Mouse (Mus musculus) heart, embryonic 16.5 days (tissue): ENCODE data around the gene Ugdh. TPM values are rescaled to one million over a fixed set of nuclear protein-coding genes. Genes with fewer than 3 reads are reported as not detected.

Source experiments
- ATAC-seq: fragments of 200-750 bp; cut with Nextera tagmentation; replicated peaks from 2 replicates; pipeline ENCODE4 v1.8.0; 2017; ENCODE audit warnings: moderate number of reproducible peaks; ENCODE audit not compliant: insufficient read depth, low FRiP score; ENCODE audit errors: extremely low read depth
- H3K27ac ChIP-seq: fragments of 300-500 bp; sonication (generic); 2 replicates; pipeline ENCODE4 v1.5.1; 2014; ENCODE audit warnings: mild to moderate bottlenecking, low read length, control low read depth, moderate library complexity
- H3K27me3 ChIP-seq: fragments of 300-500 bp; sonication (generic); 2 replicates; pipeline ENCODE4 v1.6.1; 2014; ENCODE audit warnings: low read length, mixed read lengths; ENCODE audit not compliant: control insufficient read depth, insufficient read depth
- H3K36me3 ChIP-seq: fragments of 300-500 bp; sonication (generic); 2 replicates; pipeline ENCODE4 v1.6.1; 2014; ENCODE audit not compliant: control insufficient read depth, insufficient read depth
- H3K4me1 ChIP-seq: fragments of 300-500 bp; sonication (generic); 2 replicates; pipeline ENCODE4 v1.6.1; 2014; ENCODE audit warnings: low read length, mixed read lengths; ENCODE audit not compliant: control insufficient read depth, insufficient read depth
- H3K4me2 ChIP-seq: fragments of 300-500 bp; sonication (generic); 2 replicates; pipeline ENCODE4 v1.6.1; 2014; ENCODE audit warnings: low read depth, mild to moderate bottlenecking, control low read depth, low read length
- H3K4me3 ChIP-seq: fragments of 300-500 bp; sonication (generic); 2 replicates; pipeline ENCODE4 v1.5.1; 2014; ENCODE audit warnings: mild to moderate bottlenecking, control low read depth, low read length
- H3K9ac ChIP-seq: fragments of 300-500 bp; sonication (generic); 2 replicates; pipeline ENCODE4 v1.6.1; 2014; ENCODE audit warnings: low read length, control low read depth
- H3K9me3 ChIP-seq: fragments of 300-500 bp; sonication (generic); replicated peaks from 2 replicates; pipeline ENCODE4 v1.6.1; 2016; ENCODE audit warnings: low read length; ENCODE audit not compliant: control insufficient read depth
- WGBS: fragments of 180-500 bp; shearing (Covaris S2); extraction: QIAGEN DNeasy Blood & Tissue Kit; methylation state at CpG from one replicate; pipeline ENCODE4 v1.1.7; 2014; 5-methylcytosine and 5-hydroxymethylcytosine counted together
- polyA plus RNA-seq: library from polyadenylated mRNA; unstranded; fragments of >200 nt; fragmentation: Nextera tagmentation; extraction: Ambion mirVana; gene quantifications from 2 replicates; pipeline ENCODE4 v1.2.1, GENCODE M21; 2015

Gene Ugdh
- polyA plus RNA-seq, 1 experiment from 2014 or later = 65.3 TPM

GRCm38 (mm10) chr5:65419136-65419535 is 16.6 kb downstream of the Ugdh start:
- Histone ChIP-seq H3K4me2 (no peak overlapping the region), H3K27ac (no peak overlapping the region), H3K36me3 (peaks cover 45% of the 10 kb centered on the region), H3K4me3 (no peak overlapping the region), H3K9me3 (no peaks in the 10 kb centered on the region), H3K4me1 (peaks cover 19% of the 10 kb centered on the region), H3K27me3 (no peaks in the 10 kb centered on the region), H3K9ac (no peak overlapping the region)
- ATAC-seq = no peak
- WGBS = 87% methylated on average over 10 of the region's 10 CpGs

- peak overlapping the region; percentile 3 for H3K4me3 ChIP-seq
- H3K4me1 ChIP-seq = peaks cover 21% of the 10 kb centered on the region
- ATAC-seq = peak; percentile 89
- H3K27me3 ChIP-seq = no peaks in the 10 kb centered on the region
- H3K27ac ChIP-seq = peak overlapping the region; percentile 93
- no peaks in the 10 kb centered on the region for H3K9me3 ChIP-seq
- 13% methylated on average over 26 of the region's 26 CpGs for WGBS
- peak overlapping the region; percentile 67 for H3K9ac ChIP-seq
- peak overlapping the region; percentile 54 for H3K4me2 ChIP-seq
- peaks cover 23% of the 10 kb centered on the region for H3K36me3 ChIP-seq
Measured at GRCm38 (mm10) chr5:65415653-65416458, 19.9 kb downstream of the Ugdh start.

GRCm38 (mm10) chr5:65407989-65408388 is 27.8 kb downstream of the Ugdh start:
- H3K4me1 ChIP-seq = no peaks in the 10 kb centered on the region
- no peak overlapping the region for H3K27ac ChIP-seq
- no peak overlapping the region for H3K4me2 ChIP-seq
- H3K9me3 ChIP-seq = no peaks in the 10 kb centered on the region
- 0 out of 2 replicates have a peak overlapping the region, but pooled peaks have one; percentile 5 for H3K9ac ChIP-seq
- H3K27me3 ChIP-seq = no peaks in the 10 kb centered on the region
- 70% methylated on average over 12 of the region's 12 CpGs for WGBS
- no peak overlapping the region for H3K4me3 ChIP-seq
- H3K36me3 ChIP-seq = peaks cover 23% of the 10 kb centered on the region
- no peak for ATAC-seq

GRCm38 (mm10) chr5:65401251-65401994 is 34.3 kb downstream of the Ugdh start:
- H3K27ac ChIP-seq = no peak overlapping the region
- no peak overlapping the region for H3K4me2 ChIP-seq
- no peak overlapping the region for H3K4me3 ChIP-seq
- H3K9ac ChIP-seq = no peak overlapping the region
- no peaks in the 10 kb centered on the region for H3K27me3 ChIP-seq
- H3K36me3 ChIP-seq = peaks cover 34% of the 10 kb centered on the region
- 21% methylated on average over 2 of the region's 2 CpGs for whole genome bisulfite sequencing
- H3K4me1 ChIP-seq = no peaks in the 10 kb centered on the region
- H3K9me3 ChIP-seq = no peaks in the 10 kb centered on the region
- no peak; the same call in 1 of the 2 replicates for ATAC-seq

- no peaks in the 10 kb centered on the region for H3K9me3 ChIP-seq
- no peak overlapping the region for H3K27ac ChIP-seq
- H3K9ac ChIP-seq = no peak overlapping the region
- H3K4me1 ChIP-seq = peaks cover 13% of the 10 kb centered on the region
- ATAC-seq = no peak
- no peak overlapping the region for H3K4me2 ChIP-seq
- H3K4me3 ChIP-seq = no peak overlapping the region
- H3K27me3 ChIP-seq = no peaks in the 10 kb centered on the region
- H3K36me3 ChIP-seq = peaks cover 27% of the 10 kb centered on the region
- WGBS = 84% methylated on average over 7 of the region's 7 CpGs
Measured at GRCm38 (mm10) chr5:65394425-65394824, 41.3 kb downstream of the Ugdh start.

- peak overlapping the region; percentile 71 for H3K4me3 ChIP-seq
- H3K9ac ChIP-seq = peak overlapping the region; percentile 77
- peak overlapping the region; percentile 89 for H3K4me2 ChIP-seq
- WGBS = 3% methylated on average over 12 of the region's 12 CpGs
- H3K27me3 ChIP-seq = no peaks in the 10 kb centered on the region
- no peaks in the 10 kb centered on the region for H3K9me3 ChIP-seq
- H3K4me1 ChIP-seq = peaks cover 23% of the 10 kb centered on the region
- no peak for ATAC-seq
- H3K27ac ChIP-seq = peak overlapping the region; percentile 49
- peaks cover 36% of the 10 kb centered on the region for H3K36me3 ChIP-seq
Measured at GRCm38 (mm10) chr5:65391753-65392152, 44.0 kb downstream of the Ugdh start.

- Histone ChIP-seq H3K9ac (peak within 1 kb of the TSS; percentile 90), H3K27ac (peak within 1 kb of the TSS; percentile 78), H3K36me3 (peaks cover 36% of the 10 kb centered on the region), H3K9me3 (no peaks in the 10 kb centered on the region), H3K27me3 (no peaks in the 10 kb centered on the region), H3K4me2 (peak within 1 kb of the TSS; percentile 89), H3K4me1 (peaks cover 23% of the 10 kb centered on the region), H3K4me3 (peak within 1 kb of the TSS; percentile 71)
- peak; percentile 94 for ATAC-seq
- WGBS = under 1% methylated on average over 83 of the region's 83 CpGs
Measured at GRCm38 (mm10) chr5:65390648-65391644, 44.8 kb downstream of the Ugdh start, which contains the start of the genes Rpl9 and Lias. Gene Rpl9 (minus strand): TSS chr5:65391444. Gene Lias (plus strand): TSS chr5:65391497.

- WGBS = 79% methylated on average over 6 of the region's 6 CpGs
- Histone ChIP-seq H3K4me3 (no peak overlapping the region), H3K9me3 (no peaks in the 10 kb centered on the region), H3K27me3 (no peaks in the 10 kb centered on the region), H3K36me3 (peaks cover 28% of the 10 kb centered on the region), H3K27ac (no peak overlapping the region), H3K4me1 (peaks cover 21% of the 10 kb centered on the region), H3K9ac (no peak overlapping the region), H3K4me2 (no peak overlapping the region)
- no peak for ATAC-seq
Measured at GRCm38 (mm10) chr5:65387008-65387867, 48.5 kb downstream of the Ugdh start.
